Mouse (Mus musculus) forebrain, embryonic 16.5 days (tissue): Measurements from ENCODE around the gene Babam2. TPM values are rescaled to one million over a fixed set of nuclear protein-coding genes. Genes with fewer than 3 reads are reported as not detected.

Source experiments
- ATAC-seq: fragments of 200-750 bp; cut with Nextera tagmentation; 2 replicates; pipeline ENCODE4 v1.8.0; 2017; ENCODE audit warnings: mild to moderate bottlenecking, moderate library complexity
- H3K27ac ChIP-seq: fragments of 300-500 bp; sonication (generic); 2 replicates; pipeline ENCODE4 v1.5.1; 2014; ENCODE audit warnings: low read length, control low read depth
- H3K27me3 ChIP-seq: fragments of 300-500 bp; sonication (generic); replicated peaks from 2 replicates; pipeline ENCODE4 v1.6.1; 2014; ENCODE audit warnings: low read length; ENCODE audit not compliant: control insufficient read depth, insufficient read depth
- H3K36me3 ChIP-seq: fragments of 300-500 bp; sonication (generic); 2 replicates; pipeline ENCODE4 v1.6.1; 2014; ENCODE audit not compliant: control insufficient read depth, insufficient read depth
- H3K4me1 ChIP-seq: fragments of 300-500 bp; sonication (generic); replicated peaks from 2 replicates; pipeline ENCODE4 v1.6.1; 2014; ENCODE audit warnings: low read length; ENCODE audit not compliant: control insufficient read depth, insufficient read depth
- H3K4me2 ChIP-seq: fragments of 300-500 bp; sonication (generic); 2 replicates; pipeline ENCODE4 v1.6.1; 2014; ENCODE audit warnings: mild to moderate bottlenecking, low read length, control low read depth
- H3K4me3 ChIP-seq: fragments of 300-500 bp; sonication (generic); replicated peaks from 2 replicates; pipeline ENCODE4 v1.5.1; 2014; ENCODE audit warnings: mild to moderate bottlenecking, low read length, control low read depth
- H3K9ac ChIP-seq: fragments of 300-500 bp; sonication (generic); replicated peaks from 2 replicates; pipeline ENCODE4 v1.6.1; 2014; ENCODE audit warnings: low read depth, low read length, control low read depth
- H3K9me3 ChIP-seq: fragments of 300-500 bp; sonication (generic); 2 replicates; pipeline ENCODE4 v1.6.1; 2016; ENCODE audit warnings: low read length; ENCODE audit not compliant: control insufficient read depth
- WGBS: fragments of 180-500 bp; shearing (Covaris S2); extraction: QIAGEN DNeasy Blood & Tissue Kit; methylation state at CpG from one replicate; pipeline ENCODE4 v1.1.7; 2014; 5-methylcytosine and 5-hydroxymethylcytosine counted together
- polyA plus RNA-seq: library from polyadenylated mRNA; unstranded; fragments of >200 nt; fragmentation: Nextera tagmentation; extraction: Ambion mirVana; gene quantifications from 2 replicates; pipeline ENCODE4 v1.2.1, GENCODE M21; 2015

Babam2 gene
- polyA plus RNA-seq, 1 experiment from 2014 or later = 53.5 TPM

DNA sequence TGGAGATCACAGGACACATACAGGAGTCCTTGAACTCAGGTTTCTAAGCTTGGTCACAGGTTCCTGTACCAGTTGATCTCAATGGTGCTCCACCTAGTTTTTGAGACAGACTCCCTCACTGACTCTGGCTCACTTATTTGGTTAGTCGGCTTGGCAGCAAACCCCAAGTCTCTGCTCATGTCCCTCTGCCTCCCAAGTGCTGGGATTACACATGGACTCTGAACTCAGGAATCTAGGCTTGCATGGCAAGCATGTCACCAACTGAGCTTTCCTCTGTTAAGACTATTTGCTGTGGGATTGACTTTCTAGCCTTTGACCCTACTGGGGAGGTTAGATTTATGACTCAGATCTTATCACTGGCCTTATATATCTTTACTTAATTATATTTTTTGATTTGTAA lies 65.3 kb downstream of the Babam2 start:
- 86% methylated on average over 1 of the region's 1 CpGs for WGBS
- no peaks in the 10 kb centered on the region for H3K36me3 ChIP-seq

DNA sequence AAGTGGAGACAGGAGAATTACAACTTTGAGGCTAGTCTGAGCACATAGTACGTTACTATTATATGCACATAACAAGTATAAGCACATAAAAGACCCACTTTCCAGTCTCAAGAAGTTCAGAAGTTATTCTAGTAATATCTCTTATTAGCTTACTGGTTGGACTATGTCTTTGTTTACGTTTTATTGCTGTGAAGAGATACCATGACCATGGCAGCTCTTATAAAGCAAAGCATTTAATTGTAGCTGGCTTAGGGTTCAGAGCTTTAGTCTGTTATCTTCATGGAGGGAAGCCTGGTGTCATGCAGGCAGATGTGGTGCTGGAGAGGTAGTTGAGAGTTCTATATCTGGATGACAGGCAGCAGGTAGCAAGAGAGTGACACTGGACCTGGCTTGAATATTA lies 68.3 kb downstream of the Babam2 start:
- no peak for ATAC-seq
- H3K27me3 ChIP-seq = no peaks in the 10 kb centered on the region

More for the DNA sequence above, 65.3 kb downstream of the Babam2 start:
- Histone ChIP-seq H3K27me3 (no peaks in the 10 kb centered on the region), H3K9ac (no peak overlapping the region), H3K4me2 (no peak overlapping the region), H3K4me1 (no peaks in the 10 kb centered on the region), H3K4me3 (no peak overlapping the region), H3K9me3 (no peaks in the 10 kb centered on the region), H3K27ac (no peak overlapping the region)
- no peak for ATAC-seq

DNA sequence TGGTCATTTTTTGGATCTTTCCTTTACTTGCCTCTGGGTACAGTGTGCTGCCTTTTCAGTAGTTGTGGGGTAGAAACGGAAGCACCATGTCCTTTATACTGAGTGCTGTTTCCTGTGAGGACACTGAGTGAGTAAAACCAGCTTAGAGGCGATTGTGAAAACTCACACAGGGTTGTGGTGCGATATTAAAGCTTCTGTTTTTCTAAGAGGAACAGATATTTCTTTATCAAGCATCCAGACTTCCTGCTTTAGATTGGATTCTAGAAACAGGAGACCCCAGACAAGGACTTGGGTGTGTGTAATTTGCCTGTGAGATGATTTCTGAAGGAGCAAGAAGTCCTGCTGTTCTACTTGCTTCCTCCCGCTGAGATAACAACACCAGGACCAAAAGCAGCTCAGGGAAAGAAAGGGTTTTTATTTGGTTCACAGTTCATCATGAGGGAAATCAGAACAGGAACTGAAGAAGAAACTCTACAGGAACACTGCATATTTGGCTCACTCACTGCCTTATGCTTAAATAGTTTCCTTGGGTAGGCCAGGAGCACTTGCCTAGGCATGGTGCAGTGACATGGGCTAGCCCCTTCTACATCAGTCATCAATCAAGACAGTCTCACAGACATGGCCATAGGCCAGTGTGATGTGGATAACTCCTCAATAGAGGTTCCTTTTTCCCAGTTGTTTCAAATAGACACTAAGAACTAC lies 69.5 kb downstream of the Babam2 start:
- Histone ChIP-seq H3K27ac (no peak overlapping the region), H3K9ac (no peak overlapping the region), H3K4me3 (no peak overlapping the region), H3K9me3 (no peaks in the 10 kb centered on the region), H3K4me1 (no peaks in the 10 kb centered on the region), H3K27me3 (no peaks in the 10 kb centered on the region), H3K36me3 (no peaks in the 10 kb centered on the region), H3K4me2 (no peak overlapping the region)
- no peak for ATAC-seq
- WGBS = 60% methylated on average over 4 of the region's 4 CpGs

More for the DNA sequence above, 68.3 kb downstream of the Babam2 start:
- H3K4me2 ChIP-seq = no peak overlapping the region
- H3K9me3 ChIP-seq = no peaks in the 10 kb centered on the region
- WGBS = 92% methylated on average over 2 of the region's 2 CpGs
- no peak overlapping the region for H3K4me3 ChIP-seq
- no peak overlapping the region for H3K9ac ChIP-seq
- no peaks in the 10 kb centered on the region for H3K36me3 ChIP-seq
- H3K4me1 ChIP-seq = no peaks in the 10 kb centered on the region
- H3K27ac ChIP-seq = no peak overlapping the region

DNA sequence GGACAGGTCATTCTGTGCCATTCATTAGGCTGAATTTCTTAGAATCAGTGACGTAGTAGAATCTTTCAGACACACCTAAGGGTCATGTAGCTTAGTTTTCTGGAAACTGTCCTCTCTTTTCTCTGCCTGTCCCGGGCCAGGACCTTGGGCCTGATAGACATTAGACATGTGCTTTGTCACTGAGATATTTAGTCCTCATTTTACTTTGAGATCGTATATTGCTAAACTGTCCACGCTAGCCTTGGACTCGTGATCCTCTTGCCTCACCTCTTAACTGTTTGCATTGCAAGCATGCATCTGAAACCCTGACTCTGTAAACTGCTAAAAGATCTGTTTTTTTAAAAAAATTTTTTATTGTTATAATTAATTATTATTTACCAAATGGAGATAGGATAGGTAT lies 74.0 kb downstream of the Babam2 start:
- Histone ChIP-seq H3K4me3 (no peak overlapping the region), H3K9ac (no peak overlapping the region), H3K27ac (no peak overlapping the region), H3K4me1 (no peaks in the 10 kb centered on the region), H3K4me2 (no peak overlapping the region), H3K9me3 (no peaks in the 10 kb centered on the region), H3K36me3 (no peaks in the 10 kb centered on the region), H3K27me3 (no peaks in the 10 kb centered on the region)
- ATAC-seq = no peak
- WGBS = 81% methylated on average over 5 of the region's 5 CpGs

DNA sequence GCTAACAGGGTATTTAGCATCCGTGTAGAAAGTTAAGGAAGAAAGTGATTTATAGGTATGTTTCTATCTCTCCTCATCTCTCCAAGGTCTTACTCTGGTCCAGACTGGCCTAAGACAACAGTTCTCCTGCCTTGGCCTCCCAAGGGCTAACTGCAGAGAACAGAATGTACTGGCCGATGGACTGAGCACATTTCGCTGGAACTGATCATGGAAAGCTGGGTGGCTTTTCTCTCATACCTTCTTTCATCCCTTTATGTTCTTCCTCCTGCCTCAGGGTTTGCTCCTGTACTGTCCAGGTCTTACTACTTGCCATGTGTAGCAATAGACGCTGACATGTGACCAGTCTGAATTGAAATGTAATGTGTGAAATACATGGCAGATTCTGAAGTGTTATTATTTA lies 74.4 kb downstream of the Babam2 start:
- Histone ChIP-seq H3K36me3 (no peaks in the 10 kb centered on the region), H3K27ac (no peak overlapping the region), H3K4me3 (no peak overlapping the region), H3K9me3 (no peaks in the 10 kb centered on the region), H3K4me2 (no peak overlapping the region), H3K4me1 (no peaks in the 10 kb centered on the region), H3K27me3 (no peaks in the 10 kb centered on the region), H3K9ac (no peak overlapping the region)
- no peak for ATAC-seq
- WGBS = 94% methylated on average over 4 of the region's 4 CpGs

DNA sequence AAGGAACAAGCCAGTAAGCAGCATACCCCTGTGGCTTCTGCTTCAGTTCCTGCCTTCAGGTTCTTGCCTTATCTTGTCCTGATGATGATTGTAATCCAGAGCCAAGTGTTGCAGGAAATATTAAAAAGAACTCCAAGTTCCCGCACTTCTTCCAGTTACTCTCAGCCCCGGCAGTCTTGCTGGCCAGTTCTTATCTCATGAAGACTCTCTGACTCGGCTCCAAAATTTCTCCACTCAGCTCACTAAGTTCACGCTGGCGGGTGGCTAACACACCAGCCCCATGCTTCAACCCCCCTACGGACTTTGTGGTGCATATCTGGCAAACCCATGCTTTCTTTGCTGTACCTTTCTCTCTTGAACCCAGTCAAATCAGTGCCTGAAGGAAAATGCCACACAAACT lies 77.5 kb downstream of the Babam2 start:
- no peak for ATAC-seq
- Histone ChIP-seq H3K4me1 (no peaks in the 10 kb centered on the region), H3K36me3 (no peaks in the 10 kb centered on the region), H3K4me2 (no peak overlapping the region), H3K9ac (no peak overlapping the region), H3K27me3 (no peaks in the 10 kb centered on the region), H3K4me3 (no peak overlapping the region), H3K27ac (no peak overlapping the region), H3K9me3 (no peaks in the 10 kb centered on the region)
- WGBS = 93% methylated on average over 6 of the region's 6 CpGs

DNA sequence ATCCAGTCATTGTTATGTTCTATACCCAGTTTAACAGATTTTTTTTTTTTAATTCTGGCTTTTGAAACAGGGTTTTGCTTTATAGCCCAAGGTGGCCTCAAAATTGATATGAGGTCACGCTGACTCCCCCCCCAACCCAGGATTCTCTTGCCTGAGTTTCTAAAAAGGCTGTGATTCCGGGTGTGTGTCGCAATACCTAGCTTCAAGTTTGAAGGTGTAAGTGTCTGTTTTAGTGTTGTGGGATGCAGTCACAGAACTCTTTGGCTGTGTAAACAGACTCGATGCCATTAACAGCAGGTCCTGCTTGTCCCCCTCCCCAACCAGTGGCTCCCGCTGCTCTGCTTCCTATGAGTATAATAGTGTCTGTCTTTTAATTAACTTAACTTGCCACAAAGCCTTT lies 84.1 kb downstream of the Babam2 start:
- H3K9ac ChIP-seq = no peak overlapping the region
- no peak overlapping the region for H3K4me2 ChIP-seq
- ATAC-seq = no peak
- no peak overlapping the region for H3K4me3 ChIP-seq
- WGBS = 80% methylated on average over 5 of the region's 5 CpGs
- no peak overlapping the region for H3K27ac ChIP-seq
- no peaks in the 10 kb centered on the region for H3K9me3 ChIP-seq
- H3K4me1 ChIP-seq = peaks cover 8% of the 10 kb centered on the region
- H3K36me3 ChIP-seq = no peaks in the 10 kb centered on the region
- H3K27me3 ChIP-seq = no peaks in the 10 kb centered on the region

DNA sequence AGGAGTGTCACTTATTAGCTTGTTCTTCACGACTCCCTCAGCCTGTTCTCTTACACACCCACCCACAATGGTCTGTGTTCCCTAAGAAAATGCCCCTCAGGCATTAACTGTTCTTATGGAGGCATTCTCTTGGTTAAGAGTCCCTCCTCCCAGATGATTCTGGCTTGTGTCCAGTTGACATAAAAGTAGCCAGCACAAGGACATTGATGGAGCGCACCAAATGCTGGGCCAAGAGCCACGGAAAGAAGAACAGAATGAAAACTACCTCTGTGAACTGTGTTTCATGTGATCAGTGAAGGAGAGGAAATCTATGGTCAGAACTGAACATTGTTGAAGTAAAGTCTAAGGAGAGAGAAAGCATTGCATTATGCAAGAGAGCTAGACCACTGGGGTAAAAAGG lies 89.7 kb downstream of the Babam2 start:
- no peak for ATAC-seq
- WGBS = 68% methylated on average over 3 of the region's 3 CpGs

DNA sequence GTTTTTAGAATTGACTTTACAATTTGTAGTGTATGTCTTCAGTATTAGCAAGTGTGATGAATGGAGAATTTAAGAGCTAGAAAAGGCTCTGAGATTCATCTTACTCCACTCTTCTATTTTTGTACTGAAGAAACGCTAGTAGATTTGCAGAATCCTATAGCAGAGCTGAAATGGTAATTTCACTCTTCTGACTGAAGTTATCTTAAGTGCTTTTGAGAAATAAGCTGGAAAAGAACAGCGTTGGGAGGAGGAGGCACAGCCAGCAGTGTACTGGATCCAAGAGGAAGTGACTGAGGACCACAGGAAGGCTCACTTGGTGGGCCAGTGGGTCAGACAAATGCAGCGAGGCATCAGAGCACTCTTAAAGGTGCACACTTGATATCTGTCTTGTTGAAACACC lies 90.1 kb downstream of the Babam2 start:
- Histone ChIP-seq H3K4me1 (peaks cover 8% of the 10 kb centered on the region), H3K9me3 (no peaks in the 10 kb centered on the region), H3K27ac (no peak overlapping the region), H3K4me2 (no peak overlapping the region), H3K36me3 (no peaks in the 10 kb centered on the region), H3K27me3 (no peaks in the 10 kb centered on the region), H3K4me3 (no peak overlapping the region), H3K9ac (no peak overlapping the region)
- WGBS = 85% methylated on average over 3 of the region's 3 CpGs
- no peak for ATAC-seq

More for the DNA sequence above, 89.7 kb downstream of the Babam2 start:
- H3K27ac ChIP-seq = no peak overlapping the region
- no peak overlapping the region for H3K4me3 ChIP-seq
- H3K27me3 ChIP-seq = no peaks in the 10 kb centered on the region
- H3K36me3 ChIP-seq = no peaks in the 10 kb centered on the region
- no peak overlapping the region for H3K9ac ChIP-seq
- H3K4me2 ChIP-seq = no peak overlapping the region
- no peaks in the 10 kb centered on the region for H3K9me3 ChIP-seq
- peaks cover 8% of the 10 kb centered on the region for H3K4me1 ChIP-seq

DNA sequence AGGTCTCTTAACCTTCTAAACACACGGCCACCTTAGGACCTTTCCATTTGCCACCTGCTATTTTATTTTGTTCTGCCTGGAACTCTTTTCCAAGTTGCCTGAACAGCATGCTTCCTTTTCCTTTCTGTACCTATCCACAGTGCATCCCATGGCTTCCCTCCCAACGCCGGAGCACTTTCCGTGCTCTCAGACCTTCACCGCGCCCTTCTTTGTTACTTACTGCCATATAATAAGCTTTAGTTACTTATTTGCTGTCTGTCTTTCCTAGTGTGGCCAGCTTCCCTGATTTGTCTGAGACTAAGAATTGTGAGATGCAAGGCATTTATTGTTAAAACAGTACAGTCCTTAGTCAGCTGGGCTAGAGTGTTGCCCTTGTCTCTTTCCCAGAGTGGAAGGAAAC lies 94.9 kb downstream of the Babam2 start:
- ATAC-seq = no peak
- Histone ChIP-seq H3K9ac (no peak overlapping the region), H3K4me1 (no peaks in the 10 kb centered on the region), H3K27ac (no peak overlapping the region), H3K27me3 (no peaks in the 10 kb centered on the region), H3K4me2 (no peak overlapping the region), H3K9me3 (no peaks in the 10 kb centered on the region), H3K4me3 (no peak overlapping the region), H3K36me3 (no peaks in the 10 kb centered on the region)
- 90% methylated on average over 6 of the region's 6 CpGs for WGBS
